Mouse (Mus musculus): ENCODE data around the gene Gli1. TPM values are rescaled to one million over a fixed set of nuclear protein-coding genes. Genes with fewer than 3 reads are reported as not detected.

Gene Gli1
- polyA plus RNA-seq, 1 experiment from 2014 or later, result 1.8 TPM

Other genes starting within 250 kb of the Gli1 start
- gene Os9, start 220.8 kb downstream of the Gli1 start, polyA plus RNA-seq (2015; fragmentation: Nextera tagmentation; extraction: Ambion mirVana), result 127 and 130 TPM in 2 replicates
- 69.5 and 70.4 TPM in 2 replicates for gene B4galnt1, start 176.7 kb downstream of the Gli1 start, polyA plus RNA-seq (2015; fragmentation: Nextera tagmentation; extraction: Ambion mirVana)
- 1.0 TPM in 2 replicates for gene Slc26a10, start 161.3 kb downstream of the Gli1 start, polyA plus RNA-seq (2015; fragmentation: Nextera tagmentation; extraction: Ambion mirVana)
- gene Arhgef25, start 151.9 kb downstream of the Gli1 start, polyA plus RNA-seq (2015; fragmentation: Nextera tagmentation; extraction: Ambion mirVana), result 32.7 and 34.9 TPM in 2 replicates
- gene Dtx3, start 146.2 kb downstream of the Gli1 start, polyA plus RNA-seq (2015; fragmentation: Nextera tagmentation; extraction: Ambion mirVana), result 211 and 245 TPM in 2 replicates
- 19.8 and 23.0 TPM in 2 replicates for gene Pip4k2c, start 130.4 kb downstream of the Gli1 start, polyA plus RNA-seq (2015; fragmentation: Nextera tagmentation; extraction: Ambion mirVana)
- 97.3 and 113 TPM in 2 replicates for gene Kif5a, start 78.6 kb downstream of the Gli1 start, polyA plus RNA-seq (2015; fragmentation: Nextera tagmentation; extraction: Ambion mirVana)
- 304 and 335 TPM in 2 replicates for gene Dctn2, start 75.6 kb downstream of the Gli1 start, polyA plus RNA-seq (2015; fragmentation: Nextera tagmentation; extraction: Ambion mirVana)
- 16.4 and 18.3 TPM in 2 replicates for gene Mbd6, start 53.0 kb downstream of the Gli1 start, polyA plus RNA-seq (2015; fragmentation: Nextera tagmentation; extraction: Ambion mirVana)
- 108 and 115 TPM in 2 replicates for gene Mars, start 30.2 kb downstream of the Gli1 start, polyA plus RNA-seq (2015; fragmentation: Nextera tagmentation; extraction: Ambion mirVana)
- 0.88 and 13.1 TPM in 2 replicates for gene Arhgap9, start 20.0 kb downstream of the Gli1 start, polyA plus RNA-seq (2015; fragmentation: Nextera tagmentation; extraction: Ambion mirVana)
- 0.03 TPM in 1 of 2 replicates, not detected in the other for gene Inhbe, start 12.4 kb upstream of the Gli1 start, polyA plus RNA-seq (2015; fragmentation: Nextera tagmentation; extraction: Ambion mirVana)
- gene Inhbc, start 28.5 kb upstream of the Gli1 start, polyA plus RNA-seq (2015; fragmentation: Nextera tagmentation; extraction: Ambion mirVana), result not detected in 2 replicates
- 30.7 and 34.5 TPM in 2 replicates for gene R3hdm2, start 38.4 kb upstream of the Gli1 start, polyA plus RNA-seq (2015; fragmentation: Nextera tagmentation; extraction: Ambion mirVana)
- gene Stac3, start 159.7 kb upstream of the Gli1 start, polyA plus RNA-seq (2015; fragmentation: Nextera tagmentation; extraction: Ambion mirVana), result 1.9 and 2.9 TPM in 2 replicates
- gene Ndufa4l2, start 173.0 kb upstream of the Gli1 start, polyA plus RNA-seq (2015; fragmentation: Nextera tagmentation; extraction: Ambion mirVana), result 17.8 and 22.5 TPM in 2 replicates
- gene Shmt2, start 180.5 kb upstream of the Gli1 start, polyA plus RNA-seq (2015; fragmentation: Nextera tagmentation; extraction: Ambion mirVana), result 50.4 and 69.9 TPM in 2 replicates
- gene Nxph4, start 192.6 kb upstream of the Gli1 start, polyA plus RNA-seq (2015; fragmentation: Nextera tagmentation; extraction: Ambion mirVana), result 80.4 and 102 TPM in 2 replicates